Mouse (Mus musculus): ENCODE data around the gene Cxcl14.

The Cxcl14 gene

DNA sequence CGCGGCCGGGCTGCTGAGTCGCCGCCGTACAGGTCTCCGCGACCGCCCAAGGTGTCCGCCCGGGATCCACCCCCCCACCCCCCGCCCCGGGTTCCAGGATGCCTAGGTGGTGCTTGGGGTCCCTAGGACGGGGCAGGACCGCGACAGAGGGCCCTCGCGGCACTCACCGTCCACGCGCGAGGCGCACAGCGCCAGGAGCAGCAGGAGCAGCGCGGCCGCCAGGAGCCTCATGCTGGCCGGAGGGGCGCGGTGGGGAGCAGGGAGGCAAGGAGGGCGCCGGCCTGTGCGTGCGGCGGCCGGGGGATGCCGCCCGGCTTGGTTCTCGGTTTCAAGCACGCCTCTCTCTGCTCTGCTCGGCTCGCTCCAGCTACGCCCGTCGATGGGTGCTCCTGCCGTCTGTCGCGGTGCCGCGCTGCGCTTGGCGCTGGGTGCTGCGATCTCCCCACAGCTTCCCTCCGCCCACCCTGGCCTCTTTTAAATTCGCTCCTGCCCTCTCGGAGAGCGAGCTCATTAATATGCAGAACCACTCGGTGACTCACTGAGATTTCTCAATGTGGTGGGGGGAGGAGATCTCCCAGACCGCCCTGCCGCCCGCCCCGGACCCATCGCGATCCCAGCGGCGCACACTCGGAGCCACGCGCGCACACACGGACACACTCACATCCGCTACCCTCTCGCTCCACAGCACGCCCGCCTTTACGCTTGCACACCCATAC lies at the start of gene Cxcl14:
Gene Cxcl14, minus strand, starts transcription at position 609 of the 716 bp plus-strand sequence.
- no peak for DNase-seq (ENCODE audit: low spot score)

DNA sequence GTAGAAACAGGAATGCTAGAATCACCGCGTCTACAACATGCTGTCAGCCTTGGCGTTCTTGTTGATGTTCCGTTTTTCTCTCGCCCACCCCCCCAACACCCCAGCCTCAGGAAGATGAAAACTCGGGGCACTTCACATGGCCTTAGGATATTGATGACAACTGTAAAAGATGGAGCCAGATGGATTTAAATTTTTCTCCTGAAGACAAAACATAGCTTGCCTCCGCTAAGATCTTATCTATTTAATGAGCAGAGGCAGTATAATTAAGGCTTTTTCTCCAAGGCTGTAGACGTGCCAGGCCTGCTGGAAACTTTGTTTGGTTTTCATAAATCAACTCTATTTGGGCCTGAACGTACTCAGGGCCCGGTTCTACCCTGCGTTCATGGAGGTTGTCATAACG lies 48.0 kb upstream of the Cxcl14 start:
- DNase-seq (ENCODE audit: low spot score), result no peak

DNA sequence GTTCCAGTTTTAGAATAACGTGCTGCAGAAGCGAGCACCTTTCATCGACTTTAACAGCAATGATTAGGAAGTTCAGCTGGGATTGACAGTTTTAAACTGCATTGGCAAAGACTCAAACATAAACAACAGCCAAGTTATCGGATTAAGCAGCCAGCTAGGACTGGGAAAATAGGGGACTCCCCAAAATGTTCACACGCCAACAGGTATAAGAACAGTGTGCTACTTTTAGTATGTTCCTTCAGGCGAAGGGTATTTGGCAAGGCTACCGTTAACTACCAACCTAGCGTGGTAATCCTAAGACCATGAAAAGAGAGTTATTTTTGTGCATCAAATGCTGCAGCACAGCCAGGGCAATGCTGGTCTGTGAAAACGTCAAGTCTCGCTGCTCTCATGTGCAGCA lies 46.1 kb upstream of the Cxcl14 start:
- no peak for DNase-seq (ENCODE audit: low spot score)

DNA sequence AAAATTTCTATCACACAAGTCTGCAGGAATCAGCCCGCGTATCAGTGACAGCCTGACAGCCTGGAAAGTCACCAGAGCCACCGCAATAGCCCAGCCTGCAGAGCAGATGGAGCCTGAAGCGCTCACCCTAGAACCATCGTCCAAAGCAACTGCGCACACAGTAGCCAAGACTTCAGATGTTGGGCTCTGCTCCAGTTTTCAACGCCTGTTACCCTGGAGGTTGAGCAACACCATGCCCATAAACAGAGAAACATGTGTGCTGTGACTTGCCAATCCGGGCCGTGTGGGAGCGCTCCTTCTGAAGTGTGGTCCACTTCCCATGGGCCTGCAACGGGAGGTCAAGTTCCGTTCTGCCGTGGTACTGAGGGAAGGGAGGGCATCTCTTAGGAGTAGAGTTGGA lies 44.2 kb upstream of the Cxcl14 start:
- no peak for DNase-seq (ENCODE audit: low spot score)

DNA sequence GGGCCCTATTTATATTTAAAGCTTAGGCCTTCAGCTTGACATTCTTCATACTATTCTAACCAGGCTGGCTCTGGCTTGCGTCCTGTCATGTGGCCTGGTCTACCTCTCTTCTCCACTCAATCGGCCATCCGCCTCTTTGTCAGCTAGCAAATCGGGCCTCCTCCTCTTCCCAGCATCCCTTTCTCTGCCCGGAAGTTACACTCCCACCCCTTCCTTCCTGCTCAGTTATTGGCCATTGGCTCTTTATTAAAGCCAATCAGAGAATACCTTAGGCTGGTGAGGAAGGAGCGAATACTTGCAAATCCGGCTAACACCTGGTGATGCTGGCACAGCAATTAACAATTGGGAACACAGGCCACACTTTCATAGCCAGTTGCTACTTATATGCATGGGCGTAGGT lies 43.5 kb upstream of the Cxcl14 start:
- DNase-seq (ENCODE audit: low spot score), result no peak

DNA sequence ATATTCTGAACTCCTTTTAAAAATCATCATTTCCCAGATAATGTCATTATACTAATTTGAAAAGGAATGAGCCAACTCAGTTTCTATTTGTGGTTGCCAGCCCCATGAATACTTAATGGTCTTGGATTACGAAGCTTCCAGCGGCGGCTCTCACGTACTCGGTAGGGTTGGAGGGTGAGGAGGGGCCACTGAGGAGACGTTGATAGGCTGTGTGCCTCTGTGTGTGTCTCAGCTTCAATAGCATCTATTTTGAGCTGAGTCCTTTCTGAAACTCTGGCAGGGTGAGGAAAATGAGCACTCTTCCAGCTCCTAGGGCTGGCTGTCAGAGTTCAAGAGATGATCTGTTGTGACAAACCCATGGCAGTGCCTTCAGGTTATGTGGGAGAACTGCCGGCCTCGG lies 40.6 kb upstream of the Cxcl14 start:
- no peak for DNase-seq (ENCODE audit: low spot score)

DNA sequence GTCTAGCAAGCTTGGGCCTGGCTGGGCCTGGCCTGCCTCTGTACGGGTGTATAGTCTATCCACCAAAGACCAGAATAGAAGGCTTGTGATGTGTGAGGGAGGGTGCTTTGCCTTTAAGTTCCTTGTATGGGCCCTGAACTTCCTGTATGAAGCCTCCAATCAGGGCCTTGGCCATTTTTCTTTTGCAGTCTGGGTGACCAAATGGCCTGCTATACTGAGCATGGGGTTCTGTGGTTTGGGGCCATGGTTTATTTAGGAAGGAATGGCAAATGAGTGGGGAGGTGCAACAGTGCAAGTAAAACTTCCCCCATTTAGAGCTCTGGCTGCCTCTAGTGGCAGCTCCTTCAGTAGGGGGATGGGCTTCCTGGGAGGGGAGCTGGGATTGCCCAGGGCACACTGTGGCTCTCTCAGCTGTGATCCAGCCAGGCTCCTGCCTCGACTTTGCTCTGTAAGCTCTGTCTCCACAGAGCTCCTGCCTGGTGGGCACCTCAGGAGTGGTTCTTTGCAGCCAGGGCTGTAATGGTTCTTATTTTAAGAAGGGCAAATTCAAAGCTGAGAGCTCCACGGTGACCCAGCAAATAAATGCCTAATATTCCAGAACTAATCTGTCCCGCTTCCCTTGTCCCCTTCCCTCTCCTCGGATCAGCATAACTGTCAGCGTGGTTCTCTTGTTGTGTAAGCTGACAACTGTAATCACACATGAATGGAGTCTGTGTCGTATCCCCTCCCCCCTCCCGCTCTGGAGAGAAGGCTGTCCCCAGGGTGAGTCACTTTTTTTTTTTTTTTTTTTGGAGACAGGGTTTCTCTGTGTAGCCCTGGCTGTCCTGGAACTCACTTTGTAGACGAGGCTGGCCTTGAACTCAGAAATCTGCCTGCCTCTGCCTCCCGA lies 38.7 kb upstream of the Cxcl14 start:
- no peak for DNase-seq (ENCODE audit: low spot score)

DNA sequence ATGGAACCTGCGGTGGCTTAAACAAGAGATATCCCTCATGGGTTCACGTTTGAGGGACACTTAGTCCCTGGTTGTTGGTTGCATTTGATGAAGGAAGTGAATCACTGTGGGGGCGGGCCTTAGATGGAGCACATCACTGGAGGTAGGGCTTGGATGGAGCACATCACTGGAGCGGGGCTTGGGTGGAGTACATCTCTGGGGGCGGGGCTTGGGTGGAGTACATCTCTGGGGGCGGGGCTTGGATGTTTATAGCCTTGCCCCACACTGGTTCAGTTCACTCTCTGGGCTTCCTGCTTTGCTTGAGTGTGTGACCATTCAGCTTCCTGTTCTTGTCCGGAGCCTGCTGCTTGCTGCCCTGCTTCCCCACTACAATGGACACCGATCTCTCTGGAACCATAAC lies 37.9 kb upstream of the Cxcl14 start:
- DNase-seq (ENCODE audit: low spot score), result no peak

DNA sequence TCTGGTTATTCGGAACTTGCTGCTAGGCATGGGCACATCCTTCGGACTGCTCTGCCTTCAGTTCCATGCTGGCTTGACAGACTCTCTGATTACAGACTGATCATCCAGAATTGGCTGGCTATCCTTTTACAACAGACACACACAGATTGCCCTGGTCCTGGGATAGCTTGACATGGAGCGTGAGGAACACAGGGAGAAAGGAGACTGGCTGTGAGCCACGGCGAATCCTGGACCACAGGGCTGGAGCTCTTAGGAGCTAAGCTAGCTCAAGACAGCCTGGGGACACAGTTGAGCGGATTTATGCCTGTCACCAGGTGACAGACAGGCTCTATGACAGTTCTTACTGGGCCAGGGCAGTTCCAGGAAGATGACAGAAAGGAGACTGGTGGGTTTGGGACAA lies 36.0 kb upstream of the Cxcl14 start:
- no peak for DNase-seq (ENCODE audit: low spot score)

DNA sequence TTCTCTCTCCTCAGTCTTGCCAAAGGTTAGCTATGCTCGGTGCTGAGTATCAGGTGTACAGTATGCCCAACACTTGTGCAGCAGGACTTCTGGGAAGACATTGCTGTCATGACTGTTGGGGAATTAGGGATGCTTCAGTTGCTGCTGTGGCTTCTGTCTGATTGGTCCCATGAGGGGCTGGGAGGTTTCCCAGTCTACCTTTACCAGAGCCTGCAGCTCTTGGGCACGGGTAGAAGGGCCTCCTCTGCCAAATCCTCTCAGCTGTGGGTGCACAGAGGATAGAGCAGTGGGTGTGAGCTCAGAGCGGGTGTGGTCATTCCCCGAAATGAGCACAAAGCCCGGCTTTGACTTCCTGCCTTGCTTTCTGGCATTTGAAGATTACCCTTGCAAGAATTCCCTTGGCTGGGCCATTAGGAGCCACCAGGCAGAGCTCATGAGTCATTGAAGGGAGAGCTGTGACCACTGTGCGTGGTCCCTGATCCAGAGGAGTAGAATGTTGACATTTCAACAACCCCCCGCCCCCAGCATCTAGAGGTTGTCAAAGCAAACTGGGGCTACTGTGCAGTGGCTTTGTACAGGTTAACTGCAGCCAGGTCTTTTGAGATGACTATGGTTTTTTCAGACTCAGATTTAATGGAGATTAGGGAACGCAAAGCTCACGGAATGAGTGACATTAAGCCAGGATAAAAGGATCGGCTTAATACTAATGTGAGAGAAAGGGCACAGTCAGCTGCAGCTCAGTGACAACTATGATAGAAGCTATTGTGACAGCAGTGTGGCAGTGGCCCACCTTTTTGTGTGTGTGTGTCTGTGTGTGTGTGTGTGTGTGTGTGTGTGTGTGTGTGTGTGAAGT lies 34.5 kb upstream of the Cxcl14 start:
- DNase-seq (ENCODE audit: low spot score), result no peak

DNA sequence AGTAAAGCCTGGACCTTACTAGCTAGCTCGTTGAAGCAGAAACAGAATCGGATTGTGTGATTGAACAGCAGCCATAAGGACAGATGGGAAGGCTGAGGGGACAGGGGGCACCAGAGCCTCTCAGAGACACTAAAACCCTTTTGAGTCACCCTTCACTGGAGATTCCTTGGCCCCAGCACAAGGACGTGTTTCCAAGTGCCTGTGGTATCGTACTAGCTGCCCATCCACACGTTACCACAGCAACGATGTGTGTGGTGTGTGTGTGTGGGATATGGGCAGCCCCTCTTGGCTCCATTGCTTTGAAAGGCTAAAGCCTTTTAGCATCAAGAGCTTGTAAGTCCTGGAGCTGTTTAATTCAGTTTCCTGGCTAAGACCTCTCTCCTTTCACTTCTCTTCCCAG lies 33.4 kb upstream of the Cxcl14 start:
- no peak for DNase-seq (ENCODE audit: low spot score)

DNA sequence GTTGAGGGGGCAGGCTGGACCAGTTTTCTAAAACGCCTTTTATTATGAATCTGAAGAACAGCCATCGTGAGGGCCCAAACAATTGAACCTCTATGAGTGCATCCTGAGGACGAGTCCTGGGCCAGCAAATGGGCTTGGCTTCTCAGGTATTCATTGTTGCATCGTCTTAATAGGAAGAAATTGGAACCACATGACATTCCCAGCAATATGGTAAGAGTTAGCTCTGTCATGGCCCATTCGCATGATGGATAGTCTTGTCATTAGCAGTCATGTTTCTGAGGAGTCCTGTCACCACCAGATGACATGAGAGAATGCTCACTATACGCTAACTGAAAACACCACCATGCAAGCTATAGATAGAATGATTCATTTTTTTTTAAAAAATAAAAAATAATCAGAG lies 32.8 kb upstream of the Cxcl14 start:
- no peak for DNase-seq (ENCODE audit: low spot score)

DNA sequence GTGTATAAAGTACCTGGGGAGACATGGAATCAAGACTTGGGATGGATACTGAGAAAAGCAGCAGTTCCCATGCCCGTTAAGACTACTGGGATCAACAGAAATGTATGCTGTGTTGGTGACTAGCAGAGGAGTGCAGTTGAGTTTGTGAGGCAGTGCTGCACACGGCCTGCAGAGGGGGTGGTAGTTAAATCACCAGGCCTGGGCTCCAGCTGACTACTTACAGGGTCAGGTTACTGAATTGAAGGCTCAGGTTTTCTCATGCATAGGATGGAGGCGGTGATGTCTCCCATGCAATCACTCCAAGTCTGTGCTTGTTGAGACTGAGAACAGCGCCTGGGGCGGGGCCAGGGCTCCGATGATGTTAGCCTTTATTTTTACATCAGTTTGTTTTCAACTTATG lies 31.4 kb upstream of the Cxcl14 start:
- DNase-seq (ENCODE audit: low spot score), result no peak

DNA sequence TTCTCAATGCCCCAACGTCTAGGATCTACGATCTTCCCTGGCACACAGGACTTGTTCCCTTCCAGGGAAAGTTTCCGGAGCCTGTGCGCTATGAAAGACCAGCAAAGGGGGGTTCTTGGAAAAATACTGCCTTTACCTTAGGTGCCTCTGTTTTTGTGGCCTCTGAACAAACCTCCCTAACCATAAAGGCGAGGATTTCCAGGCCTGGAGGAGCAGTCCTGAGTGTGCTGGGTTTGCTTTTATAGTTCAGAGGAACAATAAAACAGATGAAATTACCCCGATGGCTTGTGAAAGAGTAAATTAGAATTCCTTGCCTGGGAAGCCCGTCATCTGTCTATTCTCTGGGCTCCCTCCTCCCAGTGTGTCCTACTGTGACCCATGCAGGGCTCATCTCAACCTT lies 25.3 kb upstream of the Cxcl14 start:
- DNase-seq (ENCODE audit: low spot score), result no peak

DNA sequence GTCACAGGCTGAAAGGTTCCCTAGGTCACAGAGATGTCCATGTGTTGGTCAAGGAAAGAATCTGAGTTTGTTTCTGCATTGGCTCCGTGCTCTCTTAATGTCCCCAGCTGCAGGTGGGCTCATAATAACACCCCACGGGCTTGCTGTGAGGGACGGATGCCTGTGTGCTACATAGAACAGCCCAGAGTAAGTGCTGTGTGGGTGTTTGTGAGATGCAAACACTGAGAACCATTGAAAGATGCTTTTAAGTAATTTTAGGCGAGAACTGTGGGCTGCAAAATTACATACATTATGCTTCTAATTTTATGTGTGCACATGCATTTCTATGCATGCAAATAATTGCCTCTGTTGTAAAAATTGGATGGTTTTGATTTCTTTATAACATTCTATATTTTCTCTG lies 20.6 kb upstream of the Cxcl14 start:
- no peak for DNase-seq (ENCODE audit: low spot score)

DNA sequence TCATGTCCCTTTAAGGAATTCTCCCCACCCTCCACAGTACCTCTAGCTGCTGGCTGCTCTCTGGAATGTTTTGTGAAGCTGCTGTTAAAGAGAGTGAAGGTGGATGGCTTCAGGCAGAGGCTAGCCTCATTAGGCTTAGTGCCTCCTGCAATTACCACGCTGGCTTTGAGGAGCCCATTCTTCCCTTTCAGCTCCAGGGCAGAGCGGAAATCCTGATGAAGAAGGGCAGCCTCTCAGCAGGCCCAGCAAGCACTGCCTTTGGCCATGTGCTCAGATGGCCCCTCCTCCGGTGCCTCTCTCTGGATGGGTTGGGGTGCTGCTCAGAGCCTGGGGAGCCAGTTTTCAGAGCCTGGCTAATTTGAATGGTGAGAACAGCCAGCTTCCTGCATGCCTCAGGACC lies 18.9 kb upstream of the Cxcl14 start:
- no peak for DNase-seq (ENCODE audit: low spot score)

DNA sequence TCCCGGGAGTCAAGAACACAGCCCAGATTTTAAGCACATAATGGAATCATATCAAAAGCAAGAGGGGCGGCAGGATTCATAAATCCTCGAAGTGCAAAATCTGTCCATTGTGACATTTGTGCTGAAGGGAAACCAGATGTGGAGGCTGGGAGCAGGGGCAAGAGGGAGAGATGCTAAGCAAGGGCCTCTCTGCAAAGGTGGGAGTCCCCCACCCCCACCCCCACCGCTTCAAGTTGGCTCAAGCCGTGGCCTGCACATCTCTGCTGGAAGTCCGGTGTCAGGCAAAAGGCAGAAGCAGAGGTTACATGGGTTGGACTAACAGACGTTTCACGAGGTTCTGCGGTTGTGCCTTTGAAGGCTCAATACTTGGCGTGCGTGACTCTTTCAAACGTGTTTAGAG lies 8.7 kb upstream of the Cxcl14 start:
- DNase-seq (ENCODE audit: low spot score), result no peak

DNA sequence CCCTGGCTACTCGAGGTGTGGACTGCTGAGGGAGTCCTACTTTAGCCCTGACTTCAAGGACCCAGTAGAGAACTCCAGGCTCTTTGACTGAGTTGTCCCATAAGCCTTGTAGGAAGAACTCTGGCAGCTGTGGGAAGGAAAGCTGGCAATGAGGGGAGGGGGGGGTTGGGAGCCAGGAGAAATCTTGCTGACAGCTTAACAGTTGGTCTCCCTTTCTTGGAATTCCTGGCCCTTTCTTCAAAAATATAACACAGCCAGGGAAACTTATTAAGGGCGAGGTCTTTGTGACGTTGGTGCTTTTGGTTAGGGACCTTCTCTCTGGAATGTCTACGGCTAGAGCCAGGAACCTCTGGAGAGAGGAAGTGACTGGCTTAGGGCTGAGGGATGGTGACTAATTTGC lies 8.1 kb upstream of the Cxcl14 start:
- DNase-seq (ENCODE audit: low spot score), result no peak

DNA sequence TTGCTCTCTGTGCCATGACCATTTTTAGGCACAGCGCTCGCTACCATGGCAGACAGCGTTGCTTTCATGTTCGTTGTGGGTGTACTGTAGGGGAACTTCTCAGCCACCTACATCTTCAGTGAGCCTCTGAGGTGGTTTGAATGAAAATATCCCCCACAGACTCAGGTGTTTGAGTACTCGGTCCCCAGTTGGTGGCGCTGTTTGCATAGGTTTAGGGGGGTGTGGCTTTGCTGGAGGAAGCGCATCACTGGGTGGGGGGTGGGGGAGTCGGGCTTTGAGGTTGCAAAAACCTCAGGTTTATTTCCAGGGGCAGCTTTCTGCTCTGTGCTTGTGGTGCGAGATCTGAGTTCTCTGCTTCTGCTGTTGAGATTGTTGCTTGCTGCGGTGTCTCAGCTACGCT lies 3.0 kb upstream of the Cxcl14 start:
- DNase-seq (ENCODE audit: low spot score), result no peak

DNA sequence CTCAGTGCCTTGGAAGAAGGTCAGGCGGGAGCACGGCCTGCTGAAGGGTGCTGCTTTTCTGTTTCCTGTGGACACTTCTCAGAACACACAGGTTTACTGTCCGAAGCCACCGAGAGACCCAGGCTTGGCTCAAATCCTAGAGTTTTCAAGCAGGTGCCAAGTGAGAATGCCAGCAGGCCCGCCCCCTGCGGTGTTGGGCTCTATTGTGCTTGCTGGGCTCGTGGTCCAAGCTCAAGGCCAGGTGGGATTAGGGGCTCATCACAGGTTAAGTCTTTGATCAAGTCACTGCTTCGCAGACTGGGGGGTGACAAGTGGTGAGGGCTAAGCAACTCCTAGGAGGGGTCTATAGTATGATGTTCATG lies 289 bp upstream of the Cxcl14 start:
- no peak for DNase-seq (ENCODE audit: low spot score)

DNA sequence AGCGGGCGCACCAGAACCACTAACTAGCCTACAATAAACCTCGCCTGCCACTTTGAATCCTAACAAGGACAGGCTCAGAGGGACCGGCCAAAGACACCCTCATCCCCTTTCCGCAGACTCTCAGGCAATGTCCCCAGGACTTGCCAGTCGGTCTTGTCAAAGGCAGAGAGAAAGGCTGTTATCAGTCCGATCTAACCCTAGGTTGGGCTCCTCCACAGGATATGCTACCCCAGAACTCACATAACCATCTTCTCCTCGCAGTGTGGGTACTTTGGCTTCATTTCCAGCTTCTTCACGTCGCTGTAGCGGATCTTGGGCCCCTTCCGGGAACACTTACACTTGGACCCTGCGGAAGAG lies 787 bp downstream of the Cxcl14 start:
- no peak for DNase-seq (ENCODE audit: low spot score)

DNA sequence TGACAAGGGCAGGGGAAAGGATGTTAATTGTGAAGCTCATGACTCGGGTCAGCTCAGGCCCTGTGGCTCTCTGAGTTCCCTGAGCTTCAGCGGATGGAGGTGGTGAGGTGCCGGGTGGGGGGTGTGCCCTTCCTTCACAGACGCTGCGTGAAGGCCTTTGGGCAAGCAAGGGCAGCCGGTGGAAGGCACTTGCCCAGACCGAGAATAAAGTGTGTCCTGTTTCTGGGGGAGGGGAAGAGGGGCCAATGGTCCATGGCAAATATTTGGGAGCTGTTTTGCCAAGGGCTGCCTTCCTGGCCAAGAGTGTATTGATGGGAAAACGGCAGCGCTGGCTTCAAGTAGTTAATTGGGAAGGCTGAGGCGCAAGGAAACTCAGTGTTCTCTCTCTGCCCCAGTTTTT lies 1.4 kb downstream of the Cxcl14 start:
- no peak for DNase-seq (ENCODE audit: low spot score)

DNA sequence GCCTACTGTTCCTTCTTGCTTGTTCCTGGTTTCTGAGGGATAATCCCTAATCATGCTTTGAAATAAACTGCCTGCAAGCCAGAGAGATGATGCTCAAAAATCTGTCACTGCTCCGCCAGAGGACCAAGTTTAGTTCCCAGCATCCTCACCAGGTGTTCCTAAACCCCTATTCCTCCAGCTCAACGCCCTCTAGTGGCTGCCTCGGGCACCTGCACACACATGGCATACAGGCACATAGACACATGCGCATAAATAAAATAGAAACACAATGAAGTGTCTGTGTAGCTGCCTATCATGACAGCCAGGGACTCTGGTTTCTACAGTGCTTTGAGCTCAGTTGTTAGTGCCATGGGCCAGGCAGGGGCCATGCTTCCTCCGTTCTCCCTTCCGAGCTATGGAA lies 6.4 kb downstream of the Cxcl14 start:
- no peak for DNase-seq (ENCODE audit: low spot score)
